22 mouse cellular contexts compared by ENCODE assay signal in genomic region chr16:91161616-91162015, GRCm38 (mm10).
"Had no signal": no experiment of that assay in that cellular context is flagged by ENCODE, and none has a peak within 500 bp of the region (broad histone marks: within the 10 kb centered on the region; RNA-seq: fewer than 3 reads in every experiment).

No protein-coding gene starts in this region.

- DNase-seq: kidney, postnatal 10 days; layer of hippocampus, adult 9-11 months; liver; lung, adult 18-20 months; lung, postnatal 10 days; lung, postnatal 36 days; retina, postnatal 1 day; right cerebral cortex, postnatal 25 days; spleen, adult 18-20 months; thymus, postnatal 25 days had no signal

- H3K27me3 ChIP-seq: lung, embryonic 15.5 days; stomach, embryonic 15.5 days had no signal

- H3K4me1 ChIP-seq: kidney, embryonic 15.5 days; limb, embryonic 13.5 days; liver, embryonic 15.5 days; midbrain, embryonic 15.5 days; neural tube, embryonic 13.5 days; stomach, embryonic 15.5 days had no signal

- H3K9ac ChIP-seq: kidney, embryonic 15.5 days; limb, embryonic 13.5 days; liver, embryonic 12.5 days; liver, embryonic 15.5 days; lung, embryonic 15.5 days; midbrain, embryonic 12.5 days; midbrain, embryonic 15.5 days; neural tube, embryonic 13.5 days; stomach, embryonic 15.5 days had no signal

- H3K4me2 ChIP-seq: kidney, embryonic 15.5 days; limb, embryonic 13.5 days; liver, embryonic 12.5 days; liver, embryonic 15.5 days; lung, embryonic 15.5 days; midbrain, embryonic 12.5 days; midbrain, embryonic 15.5 days; neural tube, embryonic 13.5 days; stomach, embryonic 15.5 days had no signal

- H3K9me3 ChIP-seq: kidney, embryonic 15.5 days; limb, embryonic 10.5 days; limb, embryonic 13.5 days; liver, embryonic 12.5 days; liver, embryonic 15.5 days; lung, embryonic 15.5 days; midbrain, embryonic 12.5 days; midbrain, embryonic 15.5 days; neural tube, embryonic 13.5 days; stomach, embryonic 15.5 days had no signal

- ATAC-seq: liver, embryonic 12.5 days; midbrain, embryonic 15.5 days had no signal

- H3K27ac ChIP-seq: kidney, embryonic 15.5 days; layer of hippocampus, adult 2 months; limb, embryonic 10.5 days; limb, embryonic 13.5 days; liver, embryonic 12.5 days; liver, embryonic 15.5 days; lung, embryonic 15.5 days; midbrain, embryonic 12.5 days; midbrain, embryonic 15.5 days; neural tube, embryonic 13.5 days; stomach, embryonic 15.5 days had no signal

- H3K4me3 ChIP-seq: kidney, embryonic 15.5 days; layer of hippocampus, adult 2 months; limb, embryonic 10.5 days; limb, embryonic 13.5 days; liver, embryonic 12.5 days; liver, embryonic 15.5 days; lung, embryonic 15.5 days; midbrain, embryonic 12.5 days; midbrain, embryonic 15.5 days; myocyte; neural tube, embryonic 13.5 days; stomach, embryonic 15.5 days had no signal

- H3K36me3 ChIP-seq: kidney, embryonic 15.5 days; limb, embryonic 10.5 days; limb, embryonic 13.5 days; liver, embryonic 12.5 days; liver, embryonic 15.5 days; lung, embryonic 15.5 days; midbrain, embryonic 12.5 days; midbrain, embryonic 15.5 days; neural tube, embryonic 13.5 days; stomach, embryonic 15.5 days had no signal
